Mouse (Mus musculus) cerebellum, adult 2 months (tissue): Measurements from ENCODE around the gene Gprasp1. TPM values are rescaled to one million over a fixed set of nuclear protein-coding genes. Genes with fewer than 3 reads are reported as not detected.
"Not testable (repeated sequence)": the region's sequence is repeated elsewhere in the genome, so short reads cannot be mapped to it uniquely, and the experiment has no call there.

ENCODE experiments used
- DNase-seq, 2 experiments: peaks; one replicate each; pipeline ENCODE4 v3.0.0; 2021
- H3K27ac ChIP-seq: fragments of 200-500 bp; 2 replicates; pipeline ENCODE4 v1.5.1; 2012; ENCODE audit warnings: low read length, control low read depth, inconsistent platforms; ENCODE audit not compliant: insufficient read depth
- H3K27me3 ChIP-seq: fragments of 200-500 bp; 2 replicates; pipeline ENCODE4 v1.6.1; 2012; ENCODE audit warnings: inconsistent platforms, mild to moderate bottlenecking, low read length, moderate library complexity; ENCODE audit not compliant: control insufficient read depth, insufficient read depth
- H3K4me1 ChIP-seq: fragments of 200-500 bp; 2 replicates; pipeline ENCODE4 v1.6.1; 2011; ENCODE audit warnings: low read length; ENCODE audit not compliant: control insufficient read depth, insufficient read depth
- H3K4me3 ChIP-seq: fragments of 200-500 bp; replicated peaks from 2 replicates; pipeline ENCODE3; 2011; ENCODE audit warnings: mild to moderate bottlenecking, low read depth, low read length, control low read depth; ENCODE audit not compliant: insufficient read depth
- CTCF ChIP-seq: fragments of 200-500 bp; IDR thresholded peaks from 2 replicates; pipeline ENCODE4 v1.5.1; 2011; ENCODE audit warnings: low read depth, mild to moderate bottlenecking, control low read depth, low read length, moderate library complexity, borderline replicate concordance; ENCODE audit not compliant: insufficient read depth
- POLR2A ChIP-seq: fragments of 200-500 bp; IDR thresholded peaks from 2 replicates; pipeline ENCODE4 v1.6.1; 2011; ENCODE audit warnings: low read length, control low read depth, borderline replicate concordance; ENCODE audit not compliant: insufficient read depth
- WGBS: fragments of 180-500 bp; shearing (Covaris S2); methylation state at CpG from one replicate; pipeline ENCODE4 v1.1.7; 2018; 5-methylcytosine and 5-hydroxymethylcytosine counted together
- polyA plus RNA-seq: library from polyadenylated mRNA; depleted of rRNA; stranded (reverse); fragments of >200 nt; gene quantifications from 2 replicates; pipeline ENCODE4 v1.2.3, GENCODE M21; 2012; rRNA removed

Gprasp1 gene
- polyA plus RNA-seq, result 190 TPM in 2 replicates

DNA sequence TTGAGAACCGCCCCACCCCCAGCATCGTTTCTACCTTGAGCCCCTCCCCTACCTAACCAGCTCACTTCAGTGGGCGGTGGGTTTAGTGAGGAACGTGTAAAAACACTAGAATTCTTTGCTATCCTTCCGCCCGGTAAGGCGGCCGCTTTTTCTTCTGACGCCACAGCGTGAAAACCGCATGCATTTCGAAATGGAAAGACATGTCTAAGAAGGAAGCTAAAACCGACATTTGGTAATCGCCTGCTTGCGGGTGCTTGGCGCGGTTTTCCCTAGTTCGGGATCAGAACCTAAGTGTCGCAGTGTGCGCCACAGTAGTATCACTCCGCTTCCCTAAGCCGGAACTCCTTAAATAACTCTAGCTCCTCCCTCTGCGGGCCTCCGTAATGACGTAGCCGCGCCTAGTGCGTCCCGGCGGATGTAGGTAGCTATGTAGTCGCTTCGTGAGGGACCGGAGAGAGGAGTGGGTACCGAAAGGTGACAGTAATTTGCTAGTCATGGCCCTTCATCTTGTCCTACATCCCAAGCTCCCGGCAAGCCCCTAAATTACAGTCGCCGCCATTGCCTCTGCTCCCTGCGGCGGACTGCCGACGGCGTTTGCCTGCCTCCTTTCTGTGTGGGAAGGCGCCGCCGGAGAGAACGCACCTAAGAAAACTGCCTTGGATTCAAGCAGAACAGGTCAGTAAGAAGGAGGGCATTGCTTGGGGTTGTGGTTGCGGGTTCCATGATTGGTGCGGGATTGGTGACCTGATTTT lies at the start of gene Gprasp1, which contains the start of gene Armcx5:
Gprasp1 (plus strand) TSS at position 430 of the 752 bp plus-strand sequence.
Armcx5 (plus strand) TSS at position 430 of the 752 bp plus-strand sequence.
- Histone ChIP-seq H3K4me3 (peak within 1 kb of the TSS; percentile 80), H3K4me1 (no peaks in the 10 kb centered on the region), H3K27me3 (no peaks in the 10 kb centered on the region), H3K27ac (peak within 1 kb of the TSS; percentile 70)
- WGBS, result 8% methylated on average over 48 of the region's 48 CpGs
- DNase-seq, result peak; percentile 89 to 92
- TF ChIP-seq CTCF, result no peak
- TF ChIP-seq POLR2A, result peak; percentile 62; the same call in 1 of the 2 replicates

DNA sequence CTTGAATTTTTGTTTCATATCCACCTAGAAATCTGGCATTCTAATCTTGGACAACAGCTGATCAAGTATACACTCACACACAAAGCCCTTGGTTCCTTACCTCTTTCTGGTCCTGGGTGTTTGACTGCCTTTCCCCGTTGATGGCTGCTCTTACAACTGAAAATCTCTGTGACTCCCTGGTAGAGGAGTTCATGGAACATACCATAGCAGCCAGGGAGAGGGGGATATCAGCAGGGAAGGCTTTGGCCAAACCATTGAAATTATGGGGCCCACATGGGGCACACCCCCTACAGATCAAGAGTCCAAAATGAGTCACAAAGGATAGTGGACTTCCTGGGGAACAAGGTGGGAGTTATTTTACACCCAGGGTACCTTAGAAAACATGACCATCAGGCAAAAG lies 48.9 kb upstream of the Gprasp1 start, which contains the start of gene Tcp11x2:
Tcp11x2 (minus strand) TSS at position 158 of the 400 bp plus-strand sequence.
- 68% methylated on average over 1 of the region's 1 CpGs for WGBS
- no peak for TF ChIP-seq CTCF
- TF ChIP-seq POLR2A, result no peak
- H3K27me3 ChIP-seq, result no peaks in the 10 kb centered on the region
- H3K4me3 ChIP-seq, result no peak within 1 kb of the TSS
- H3K27ac ChIP-seq, result no peak within 1 kb of the TSS
- no peaks in the 10 kb centered on the region for H3K4me1 ChIP-seq
- DNase-seq, result no peak

DNA sequence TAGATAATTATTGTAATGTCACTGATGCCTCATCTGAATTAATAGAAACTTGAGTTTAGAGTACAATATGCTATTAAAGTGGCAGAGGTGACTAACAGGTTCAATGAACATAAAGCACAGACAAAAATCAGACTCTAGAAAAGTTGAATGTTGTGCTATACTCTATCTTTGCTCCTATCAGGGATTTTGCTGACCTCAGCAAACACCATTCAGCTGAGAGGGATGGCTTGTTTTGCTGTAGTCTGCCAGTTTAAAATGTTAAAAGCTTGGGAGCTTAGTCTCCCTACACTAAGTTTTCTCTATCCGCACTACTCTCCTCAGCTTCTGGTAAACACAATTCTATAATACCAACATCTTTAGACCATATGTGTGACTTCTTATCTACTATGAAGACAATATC lies 39.4 kb upstream of the Gprasp1 start:
- WGBS, result 83% methylated on average over 1 of the region's 1 CpGs

DNA sequence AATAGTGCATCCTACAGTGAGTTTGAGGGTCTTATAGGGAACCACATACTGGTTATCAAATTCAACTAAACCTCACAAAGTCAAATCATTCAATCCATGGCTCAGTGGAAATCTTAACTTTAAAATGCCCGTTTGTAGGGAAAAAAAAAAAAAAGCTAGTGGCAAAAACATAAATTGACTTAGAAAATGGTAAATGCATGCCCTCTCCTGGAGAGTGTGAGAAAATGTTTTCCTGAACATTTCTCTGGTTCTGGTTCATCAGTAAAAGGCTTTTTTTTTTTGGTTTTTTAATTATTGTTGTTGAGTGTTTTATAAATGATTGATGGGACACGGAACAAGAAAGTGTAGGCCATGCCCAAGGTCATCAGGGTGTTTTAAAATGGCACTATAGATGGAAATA lies 38.2 kb upstream of the Gprasp1 start:
- no peaks in the 10 kb centered on the region for H3K4me1 ChIP-seq
- H3K27ac ChIP-seq, result no peak overlapping the region
- no peaks in the 10 kb centered on the region for H3K27me3 ChIP-seq
- TF ChIP-seq POLR2A, result no peak
- TF ChIP-seq CTCF, result no peak
- 25% methylated on average over 2 of the region's 2 CpGs for WGBS
- H3K4me3 ChIP-seq, result no peak overlapping the region
- DNase-seq, result no peak

More for the DNA sequence above, 39.4 kb upstream of the Gprasp1 start:
- TF ChIP-seq POLR2A, result no peak
- no peak for TF ChIP-seq CTCF
- no peak overlapping the region for H3K4me3 ChIP-seq
- DNase-seq, result no peak
- no peaks in the 10 kb centered on the region for H3K27me3 ChIP-seq
- no peaks in the 10 kb centered on the region for H3K4me1 ChIP-seq
- H3K27ac ChIP-seq, result no peak overlapping the region

DNA sequence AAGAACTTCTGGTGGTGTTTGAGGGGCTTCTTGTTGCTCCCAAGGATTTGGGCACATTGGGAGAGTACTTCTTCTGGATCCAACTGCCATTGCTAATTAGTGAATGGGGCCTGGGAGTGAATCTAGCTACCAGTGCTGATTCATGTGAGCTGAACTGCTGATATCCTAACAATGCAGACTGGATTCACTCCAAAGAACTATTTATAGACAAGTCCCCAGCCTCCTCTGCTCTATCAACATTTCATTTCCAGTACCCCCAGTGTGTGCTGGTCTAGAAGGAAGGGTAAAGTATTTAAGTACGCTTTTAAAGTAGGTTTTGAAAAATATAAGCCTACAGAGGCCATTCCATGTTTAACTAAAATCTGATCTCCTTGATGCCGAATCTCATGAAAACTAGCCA lies 29.7 kb upstream of the Gprasp1 start:
- 84% methylated on average over 2 of the region's 2 CpGs for WGBS
- Histone ChIP-seq H3K27ac (no peak overlapping the region), H3K4me1 (no peaks in the 10 kb centered on the region), H3K4me3 (no peak overlapping the region), H3K27me3 (no peaks in the 10 kb centered on the region)
- DNase-seq, result no peak
- TF ChIP-seq CTCF (no peak), POLR2A (no peak)

DNA sequence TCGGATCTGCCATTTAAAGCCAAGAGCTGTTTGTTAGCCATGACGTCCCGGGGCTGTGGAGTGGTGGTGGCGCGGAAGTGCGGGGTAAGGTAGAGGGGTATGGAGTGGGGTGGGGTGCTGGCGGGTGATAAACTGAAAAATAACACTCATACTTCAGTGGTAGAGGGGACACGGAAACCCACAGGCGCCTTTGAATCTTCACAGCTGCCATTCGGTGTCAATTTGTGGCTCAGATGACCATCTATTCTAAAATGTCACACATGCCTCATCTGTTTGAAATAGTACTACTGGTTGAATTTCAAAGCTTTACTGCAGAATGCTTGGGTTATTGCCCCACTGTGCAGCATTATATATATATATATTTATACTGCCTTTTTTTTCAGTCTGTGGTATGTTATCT lies 17.4 kb upstream of the Gprasp1 start, which contains the start of gene Tmsb15a:
Tmsb15a (minus strand) TSS at position 101 of the 400 bp plus-strand sequence.
- Histone ChIP-seq H3K27ac (no peak within 1 kb of the TSS), H3K27me3 (no peaks in the 10 kb centered on the region), H3K4me3 (no peak within 1 kb of the TSS), H3K4me1 (no peaks in the 10 kb centered on the region)
- no peak for DNase-seq
- WGBS, result 92% methylated on average over 10 of the region's 10 CpGs
- TF ChIP-seq POLR2A (no peak), CTCF (no peak)

DNA sequence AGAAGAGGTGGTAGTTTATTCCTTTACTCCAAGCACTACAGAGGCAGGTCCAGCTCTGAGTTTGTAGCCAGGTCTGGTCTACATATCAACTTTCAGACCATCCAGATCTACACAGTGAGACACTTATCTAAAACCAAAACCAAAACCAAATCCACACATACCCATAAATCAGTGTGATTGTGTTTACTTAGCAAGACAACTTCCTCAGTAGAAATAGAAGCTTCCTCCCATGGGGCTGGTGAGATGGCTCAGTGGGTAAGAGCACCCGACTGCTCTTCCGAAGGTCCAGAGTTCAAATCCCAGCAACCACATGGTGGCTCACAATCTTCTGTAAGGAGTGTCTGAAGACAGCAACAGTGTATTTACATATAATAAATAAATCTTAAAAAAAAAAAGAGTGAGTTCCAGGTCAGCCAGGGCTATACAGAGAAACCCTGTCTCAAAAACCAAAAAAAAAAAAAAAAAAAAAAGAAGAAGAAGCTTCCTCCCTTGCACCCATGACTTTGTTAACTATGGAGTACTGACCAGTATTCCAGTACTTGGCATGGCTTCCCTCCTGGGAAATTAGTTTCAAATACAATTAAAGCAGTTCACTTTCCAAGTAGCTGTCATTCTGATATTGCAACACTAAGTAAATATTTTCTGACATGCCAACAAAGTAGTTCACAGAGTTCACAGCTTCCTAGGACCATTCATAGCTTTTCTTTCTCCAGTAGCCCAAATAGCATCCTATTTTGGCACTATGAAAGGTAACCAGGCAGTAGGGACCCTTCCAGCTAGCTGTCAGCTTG lies 3.6 kb upstream of the Gprasp1 start:
- no peak for DNase-seq
- no peak for TF ChIP-seq POLR2A
- TF ChIP-seq CTCF, result no peak
- no peak overlapping the region for H3K27ac ChIP-seq
- no peak overlapping the region for H3K4me3 ChIP-seq
- H3K27me3 ChIP-seq, result no peaks in the 10 kb centered on the region
- 79% methylated on average over 2 of the region's 2 CpGs for WGBS
- H3K4me1 ChIP-seq, result no peaks in the 10 kb centered on the region

DNA sequence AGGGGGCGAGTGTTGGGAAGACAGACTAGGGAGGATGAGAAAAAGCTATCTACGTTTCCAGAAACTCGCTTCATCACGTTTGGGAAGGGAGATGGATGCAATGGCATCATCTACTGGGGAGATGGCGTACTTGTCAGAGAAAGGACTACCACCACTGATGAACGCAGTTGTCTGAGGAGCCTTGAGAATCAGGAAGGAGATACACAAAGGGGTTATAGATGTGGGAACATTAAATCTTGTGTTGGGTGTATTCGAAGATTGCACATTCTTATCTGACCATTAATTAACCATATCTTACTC lies 473 bp downstream of the Gprasp1 start:
- H3K27ac ChIP-seq, result peak overlapping the region; percentile 70; the same call in 1 of the 2 replicates
- H3K4me1 ChIP-seq, result no peaks in the 10 kb centered on the region
- H3K27me3 ChIP-seq, result no peaks in the 10 kb centered on the region
- H3K4me3 ChIP-seq, result peak overlapping the region; percentile 80
- TF ChIP-seq CTCF (no peak), POLR2A (no peak)
- DNase-seq, result no peak
- WGBS, result 9% methylated on average over 7 of the region's 7 CpGs

DNA sequence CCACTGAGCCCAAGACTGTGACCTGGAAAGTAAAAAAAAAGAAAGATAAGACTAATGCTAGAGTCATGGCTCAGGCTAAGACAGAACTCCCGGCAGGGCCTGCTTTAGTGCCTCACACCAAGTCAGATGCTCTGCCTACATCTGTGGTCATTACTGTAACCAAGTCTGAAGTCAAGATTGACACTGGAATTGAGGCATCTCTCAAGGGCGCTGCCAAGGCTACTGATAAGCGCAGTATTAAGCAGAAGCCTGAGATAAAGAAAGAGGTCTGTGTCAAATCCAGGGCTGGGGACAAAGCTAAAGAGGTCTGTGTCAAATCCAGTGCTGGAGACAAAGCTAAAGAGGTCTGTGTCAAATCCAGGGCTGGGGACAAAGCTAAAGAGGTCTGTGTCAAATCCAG lies 2.8 kb downstream of the Gprasp1 start:
- WGBS, result 97% methylated on average over 3 of the region's 3 CpGs
- DNase-seq, H3K4me1 ChIP-seq, H3K4me3 ChIP-seq, H3K27ac ChIP-seq, H3K27me3 ChIP-seq: not testable (repeated sequence)
